In genomic region chr12:69084656-69085055, GRCm38 (mm10) we compare ENCODE assay signal across 13 mouse cellular contexts.
"Had no signal": no experiment of that assay in that cellular context is flagged by ENCODE, and none has a peak within 500 bp of the region (broad histone marks: within the 10 kb centered on the region; RNA-seq: fewer than 3 reads in every experiment).

No protein-coding gene starts in this region.

- H3K36me3 ChIP-seq: liver, embryonic 13.5 days; lung, embryonic 15.5 days had no signal

- H3K4me2 ChIP-seq: liver, embryonic 13.5 days; lung, embryonic 15.5 days had no signal

- H3K9me3 ChIP-seq: liver, embryonic 13.5 days; lung, embryonic 15.5 days had no signal

- H3K27me3 ChIP-seq: liver, embryonic 13.5 days; lung, embryonic 15.5 days; megakaryocyte, embryonic 14.5 days had no signal

- H3K9ac ChIP-seq: liver, embryonic 13.5 days; liver, postnatal 0 days; lung, embryonic 15.5 days had no signal

- H3K27ac ChIP-seq: kidney, postnatal 0 days; layer of hippocampus, adult 2 months; liver, embryonic 13.5 days; lung, embryonic 15.5 days; macrophage had no signal

- DNase-seq: kidney, adult 8-10 months; liver; liver, embryonic 13.5 days; liver, postnatal 0 days; lung, postnatal 14 days; right cerebral cortex, postnatal 14 days; thymus, postnatal 4 days had no signal

- ATAC-seq: intestine, embryonic 16.5 days; liver, postnatal 0 days had no signal

- H3K4me1 ChIP-seq: liver, embryonic 13.5 days; megakaryocyte, embryonic 14.5 days had no signal

- H3K4me3 ChIP-seq: layer of hippocampus, adult 2 months; liver, embryonic 13.5 days; lung, embryonic 15.5 days; megakaryocyte, embryonic 14.5 days had no signal
